Mouse (Mus musculus) CD4-positive, CD25-positive, alpha-beta regulatory T cell (primary cell): ENCODE data around the gene Ruvbl2. TPM values are rescaled to one million over a fixed set of nuclear protein-coding genes. Genes with fewer than 3 reads are reported as not detected.

Source experiments
- polyA plus RNA-seq: library from polyadenylated mRNA; unstranded; fragments of 100-300 nt; shearing (Covaris generic); gene quantifications from one replicate; pipeline ENCODE4 v1.2.1, GENCODE M21; 2017

Gene Ruvbl2
- 74.6 TPM for polyA plus RNA-seq

GRCm38 (mm10) chr7:45437521-45438276 lies at the start of gene Ruvbl2:
Gene Ruvbl2 (minus strand): TSS chr7:45438096.

DNA sequence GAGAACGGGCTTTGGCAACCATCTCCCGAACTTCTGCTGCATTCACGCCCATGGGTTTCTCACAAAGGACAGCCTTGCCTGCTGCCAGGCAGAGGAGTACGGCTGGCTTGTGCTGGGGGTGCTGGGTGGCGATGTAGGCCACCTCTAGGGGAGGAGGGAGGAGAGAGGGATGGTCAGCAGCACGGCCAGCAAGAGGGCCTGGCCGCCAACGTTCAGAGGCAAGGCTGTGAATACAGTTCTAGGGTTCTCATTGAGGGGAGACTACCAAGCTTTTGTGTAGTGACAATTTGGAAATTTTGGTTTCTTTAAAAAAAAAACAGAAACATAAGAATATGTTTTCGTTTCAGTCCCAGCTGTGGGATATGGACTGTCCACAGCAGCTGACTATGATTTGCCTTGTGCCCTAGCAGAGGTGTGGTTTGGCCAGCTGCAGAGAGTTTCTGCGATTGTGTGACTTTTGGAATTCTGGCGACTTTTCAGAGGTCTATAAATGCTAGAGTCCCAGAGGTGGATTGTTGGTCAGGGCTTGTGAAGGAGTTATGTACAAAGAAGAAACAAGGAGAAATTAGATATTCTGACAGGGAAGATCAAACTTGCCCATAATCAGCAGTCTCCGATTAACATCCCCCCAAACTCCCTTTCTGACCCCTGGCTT lies 49.0 kb upstream of the Ruvbl2 start, which contains the start of gene Gm45808:
Gene Gm45808, minus strand, starts transcription at position 51 of the 655 bp plus-strand sequence.

GRCm38 (mm10) chr7:45481374-45481927 lies 43.6 kb upstream of the Ruvbl2 start, which contains the start of gene Tulp2:
Gene Tulp2 (plus strand): TSS chr7:45481877.

DNA sequence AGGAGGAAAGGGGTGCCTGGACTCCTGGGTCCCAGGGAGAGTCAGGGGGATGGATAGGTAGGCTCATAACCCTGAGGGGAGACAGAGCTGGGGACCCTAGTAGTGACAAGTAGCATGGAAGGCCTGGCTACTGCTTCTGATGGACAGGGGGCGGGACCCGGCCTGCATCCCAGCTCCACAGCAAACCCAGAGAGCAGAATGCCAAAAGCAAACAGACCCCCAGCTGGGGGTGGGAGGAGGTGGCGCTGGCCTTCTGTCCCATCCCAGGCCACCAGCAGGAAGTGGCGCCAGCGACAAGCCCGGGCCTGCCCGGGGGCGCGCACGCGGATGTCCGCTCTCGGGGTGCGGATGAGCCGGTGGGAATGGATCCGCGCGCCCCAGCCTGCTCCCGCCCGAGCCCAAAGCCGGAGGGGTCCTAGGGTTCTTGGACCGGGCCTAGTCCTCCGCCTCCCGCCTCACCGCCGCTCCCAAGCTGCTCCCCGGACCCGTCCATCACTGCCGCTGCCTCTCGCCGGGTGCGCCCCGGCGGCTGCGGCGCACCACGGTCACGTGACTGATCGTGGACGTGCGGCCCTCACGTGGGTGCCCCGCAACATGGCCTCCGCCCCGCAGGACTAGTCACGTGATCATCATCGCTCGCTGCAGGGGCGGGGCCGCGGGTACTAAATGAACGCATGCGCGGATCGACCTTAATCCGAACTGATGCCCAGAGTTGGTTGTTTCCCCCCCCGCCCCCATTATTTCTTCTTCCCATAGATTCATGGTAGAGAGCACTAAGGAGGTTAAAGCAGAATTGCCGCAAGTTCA lies 28.6 kb upstream of the Ruvbl2 start, which contains the start of gene Bax:
Gene Bax, minus strand, starts transcription at position 616 of the 807 bp plus-strand sequence.

GRCm38 (mm10) chr7:45459564-45460140 lies 21.8 kb upstream of the Ruvbl2 start, which contains the start of gene Ftl1:
Gene Ftl1 (minus strand): TSS chr7:45459884.

GRCm38 (mm10) chr7:45434203-45435015 lies 3.5 kb downstream of the Ruvbl2 start, which contains the start of gene Gys1:
Gene Gys1 (plus strand): TSS chr7:45434844.

GRCm38 (mm10) chr7:45420615-45420919 lies 17.3 kb downstream of the Ruvbl2 start, which contains the start of gene Lhb:
Gene Lhb (plus strand): TSS chr7:45420820.

GRCm38 (mm10) chr7:45413113-45413863 lies 24.6 kb downstream of the Ruvbl2 start, which contains the start of gene Ntf5:
Gene Ntf5 (plus strand): TSS chr7:45413695.

GRCm38 (mm10) chr7:45405091-45406075 lies 32.5 kb downstream of the Ruvbl2 start, which contains the start of gene Kcna7:
Gene Kcna7 (plus strand): TSS chr7:45405653.

GRCm38 (mm10) chr7:45395578-45396336 lies 42.1 kb downstream of the Ruvbl2 start, which contains the start of gene Snrnp70:
Gene Snrnp70 (minus strand): TSS chr7:45395742.

Other genes starting within 250 kb of the Ruvbl2 start
- 0.07 TPM for gene Ccdc155, start 233.2 kb downstream of the Ruvbl2 start, polyA plus RNA-seq
- 8.9 TPM for gene Dkkl1, start 225.9 kb downstream of the Ruvbl2 start, polyA plus RNA-seq
- gene Tead2, start 222.3 kb downstream of the Ruvbl2 start, polyA plus RNA-seq, result 4.9 TPM
- 607 TPM for gene Cd37, start 199.0 kb downstream of the Ruvbl2 start, polyA plus RNA-seq
- gene Slc6a16, start 197.0 kb downstream of the Ruvbl2 start, polyA plus RNA-seq, result not detected
- not detected for gene Slc6a21, start 160.6 kb downstream of the Ruvbl2 start, polyA plus RNA-seq
- 15.0 TPM for gene Trpm4, start 104.3 kb downstream of the Ruvbl2 start, polyA plus RNA-seq
- gene Hrc, start 102.8 kb downstream of the Ruvbl2 start, polyA plus RNA-seq, result not detected
- 0.30 TPM for gene Ppfia3, start 71.1 kb downstream of the Ruvbl2 start, polyA plus RNA-seq
- gene Lin7b, start 67.5 kb downstream of the Ruvbl2 start, polyA plus RNA-seq, result not detected
- gene Snrnp70, start 42.4 kb downstream of the Ruvbl2 start, polyA plus RNA-seq, result 231 TPM
- gene Kcna7, start 32.4 kb downstream of the Ruvbl2 start, polyA plus RNA-seq, result not detected
- gene Ntf5, start 24.4 kb downstream of the Ruvbl2 start, polyA plus RNA-seq, result 0.54 TPM
- not detected for gene Lhb, start 17.3 kb downstream of the Ruvbl2 start, polyA plus RNA-seq
- gene Gys1, start 3.3 kb downstream of the Ruvbl2 start, polyA plus RNA-seq, result 13.9 TPM
- gene Ftl1, start 21.8 kb upstream of the Ruvbl2 start, polyA plus RNA-seq, result 2,110 TPM
- 289 TPM for gene Bax, start 28.8 kb upstream of the Ruvbl2 start, polyA plus RNA-seq
- 2.7 TPM for gene Tulp2, start 43.8 kb upstream of the Ruvbl2 start, polyA plus RNA-seq
- gene Gm45808, start 48.7 kb upstream of the Ruvbl2 start, polyA plus RNA-seq, result 0.35 TPM
- gene Dhdh, start 50.7 kb upstream of the Ruvbl2 start, polyA plus RNA-seq, result 0.89 TPM
- 226 TPM for gene Nucb1, start 72.3 kb upstream of the Ruvbl2 start, polyA plus RNA-seq
- gene Ppp1r15a, start 88.2 kb upstream of the Ruvbl2 start, polyA plus RNA-seq, result 99.4 TPM
- 0.78 TPM for gene Plekha4, start 88.2 kb upstream of the Ruvbl2 start, polyA plus RNA-seq
- 1.1 TPM for gene Hsd17b14, start 116.8 kb upstream of the Ruvbl2 start, polyA plus RNA-seq
- gene Bcat2, start 132.1 kb upstream of the Ruvbl2 start, polyA plus RNA-seq, result 86.0 TPM
- not detected for gene Fgf21, start 177.4 kb upstream of the Ruvbl2 start, polyA plus RNA-seq
- gene Fut1, start 179.2 kb upstream of the Ruvbl2 start, polyA plus RNA-seq, result not detected
- 0.14 TPM for gene Izumo1, start 183.7 kb upstream of the Ruvbl2 start, polyA plus RNA-seq
- 6.5 TPM for gene Rasip1, start 189.4 kb upstream of the Ruvbl2 start, polyA plus RNA-seq
- gene Mamstr, start 201.9 kb upstream of the Ruvbl2 start, polyA plus RNA-seq, result 1.7 TPM
- gene Fut2, start 228.3 kb upstream of the Ruvbl2 start, polyA plus RNA-seq, result 0.12 TPM
- 0.32 TPM for gene Ntn5, start 245.9 kb upstream of the Ruvbl2 start, polyA plus RNA-seq